Mouse (Mus musculus) brain, embryonic 14.5 days (tissue): Measurements from ENCODE around the gene Sash1.

Experiments
- CTCF ChIP-seq: fragments of 200-500 bp; IDR thresholded peaks from 2 replicates; pipeline ENCODE4 v1.5.1; 2012; ENCODE audit warnings: inconsistent platforms, mild to moderate bottlenecking, moderate library complexity, borderline replicate concordance; ENCODE audit not compliant: insufficient read depth, insufficient read length; ENCODE audit errors: extremely low read depth
- POLR2A ChIP-seq: fragments of 200-500 bp; IDR thresholded peaks from 2 replicates; pipeline ENCODE4 v1.6.1; 2012; ENCODE audit warnings: mild to moderate bottlenecking, inconsistent platforms, borderline replicate concordance; ENCODE audit not compliant: poor library complexity, insufficient read depth, insufficient read length, severe bottlenecking; ENCODE audit errors: extremely low read depth

GRCm38 (mm10) chr10:8779842-8780241 lies 106.0 kb downstream of the Sash1 start:
- TF ChIP-seq POLR2A (no peak), CTCF (no peak)
